Mouse (Mus musculus) embryonic fibroblast, embryonic 13.5 days (primary cell): Measurements from ENCODE around the gene Ccdc24.

Experiments used
- CTCF ChIP-seq: IDR thresholded peaks from 2 replicates; pipeline ENCODE4 v1.5.1; 2011; ENCODE audit warnings: mild to moderate bottlenecking, control low read depth, low read length, moderate library complexity, borderline replicate concordance; ENCODE audit not compliant: insufficient read depth
- POLR2A ChIP-seq: IDR thresholded peaks from 2 replicates; pipeline ENCODE4 v1.6.1; 2011; ENCODE audit warnings: low read depth, mild to moderate bottlenecking, control low read depth, low read length, moderate library complexity

- no peak for TF ChIP-seq CTCF
- no peak for TF ChIP-seq POLR2A
Observed at GRCm38 (mm10) chr4:117908834-117909453, 36.6 kb upstream of the Ccdc24 start.
